Mouse (Mus musculus) C2C12 (cell line): ENCODE measurements at regions not wholly inside any gene's neighbourhood (a gene's known extent, or its start where the extent isn't known, plus 50 kb on each side); places are given as distances from the start of the nearest gene placed in this dataset.

ENCODE experiments used
- H3K27me3 ChIP-seq: one replicate; pipeline ENCODE4 v1.6.1; 2011; ENCODE audit not compliant: control insufficient read depth, insufficient read depth, insufficient read length
- H3K36me3 ChIP-seq: one replicate; pipeline ENCODE4 v1.6.1; 2011; ENCODE audit not compliant: control insufficient read depth, insufficient read depth
- H3K4me3 ChIP-seq: one replicate; pipeline ENCODE4 v1.5.1; 2011; ENCODE audit warnings: mild to moderate bottlenecking, control low read depth; ENCODE audit not compliant: poor library complexity, insufficient read depth, severe bottlenecking
- H3K79me2 ChIP-seq: one replicate; pipeline ENCODE4 v1.6.1; 2011; ENCODE audit not compliant: control insufficient read depth, insufficient read depth
- H3K79me3 ChIP-seq: one replicate; pipeline ENCODE4 v1.6.1; 2011; ENCODE audit warnings: low read depth, control low read depth
- H3ac ChIP-seq: one replicate; pipeline ENCODE3; 2011; ENCODE audit warnings: low read depth; ENCODE audit not compliant: control insufficient read depth, insufficient read length
- CEBPB ChIP-seq: IDR thresholded peaks from one replicate; pipeline ENCODE4 v1.6.1; 2011; ENCODE audit warnings: low read depth, mild to moderate bottlenecking, control low read depth, moderate library complexity
- CTCF ChIP-seq: IDR thresholded peaks from one replicate; pipeline ENCODE4 v1.5.1; 2011; ENCODE audit not compliant: control insufficient read depth, insufficient read depth, insufficient read length
- FOSL1 ChIP-seq: IDR thresholded peaks from one replicate; pipeline ENCODE4 v1.8.0; 2011; ENCODE audit warnings: mild to moderate bottlenecking, low read length; ENCODE audit not compliant: poor library complexity, insufficient read depth, severe bottlenecking
- MAX ChIP-seq: IDR thresholded peaks from one replicate; pipeline ENCODE4 v1.6.1; 2011; ENCODE audit warnings: mild to moderate bottlenecking, control low read depth
- MYOD1 ChIP-seq: IDR thresholded peaks from one replicate; pipeline ENCODE4 v1.6.1; 2011; ENCODE audit warnings: low read depth; ENCODE audit not compliant: control insufficient read depth, insufficient read length
- MYOG ChIP-seq: IDR thresholded peaks from one replicate; pipeline ENCODE4 v1.6.1; 2011; ENCODE audit not compliant: control insufficient read depth, insufficient read length; ENCODE audit errors: extremely low read depth
- USF1 ChIP-seq: IDR thresholded peaks from one replicate; pipeline ENCODE4 v1.6.1; 2011; ENCODE audit warnings: low read depth, mild to moderate bottlenecking, control low read depth, moderate library complexity

- Histone ChIP-seq H3K36me3 (no peaks in the 10 kb centered on the region), H3K79me2 (no peaks in the 10 kb centered on the region), H3K4me3 (no peak overlapping the region), H3K79me3 (no peaks in the 10 kb centered on the region), H3ac (no peak overlapping the region), H3K27me3 (peaks cover 4% of the 10 kb centered on the region)
- TF ChIP-seq MYOD1 (no peak), USF1 (no peak), FOSL1 (no peak), CEBPB (no peak), MYOG (no peak), CTCF (no peak), MAX (no peak)
These were observed 209.1 kb upstream of the Spred2 start for GRCm38 (mm10) chr11:19714888-19715595.

- TF ChIP-seq MYOD1 (no peak), USF1 (no peak), FOSL1 (no peak), MAX (no peak), CEBPB (no peak)
- Histone ChIP-seq H3ac (no peak overlapping the region), H3K4me3 (no peak overlapping the region), H3K79me2 (no peaks in the 10 kb centered on the region), H3K27me3 (peaks cover 4% of the 10 kb centered on the region), H3K79me3 (no peaks in the 10 kb centered on the region), H3K36me3 (no peaks in the 10 kb centered on the region)
These were observed 206.0 kb upstream of the Spred2 start for GRCm38 (mm10) chr11:19718165-19718564.

- Histone ChIP-seq H3K79me2 (no peaks in the 10 kb centered on the region), H3K27me3 (peaks cover 4% of the 10 kb centered on the region), H3ac (no peak overlapping the region), H3K36me3 (no peaks in the 10 kb centered on the region), H3K4me3 (no peak overlapping the region), H3K79me3 (no peaks in the 10 kb centered on the region)
- TF ChIP-seq USF1 (no peak), FOSL1 (no peak), MAX (no peak)
These were observed 195.1 kb upstream of the Spred2 start for GRCm38 (mm10) chr11:19729031-19729430.

DNA sequence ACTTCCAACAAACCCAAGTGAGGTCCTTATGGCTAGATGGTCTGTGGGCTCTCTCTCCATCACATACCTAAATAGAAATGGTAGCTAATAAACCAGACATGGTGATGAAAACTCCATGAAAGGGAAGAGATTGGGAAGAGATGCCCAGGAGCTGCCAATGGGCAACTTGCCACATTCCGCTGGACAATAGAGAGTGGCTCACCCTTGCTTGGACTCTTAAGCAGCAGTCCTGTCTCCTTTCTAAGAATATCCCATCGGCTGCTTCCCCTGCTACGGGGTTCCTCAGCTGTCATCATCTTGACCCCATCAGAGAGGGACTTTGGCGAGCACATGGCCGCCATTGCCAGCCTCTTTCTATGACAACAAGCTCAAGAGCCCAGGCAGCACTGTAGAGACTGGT, 193.4 kb upstream of the Spred2 start:
- no peaks in the 10 kb centered on the region for H3K36me3 ChIP-seq
- H3K79me3 ChIP-seq, result no peaks in the 10 kb centered on the region
- peaks cover 4% of the 10 kb centered on the region for H3K27me3 ChIP-seq
- H3K79me2 ChIP-seq, result no peaks in the 10 kb centered on the region
- H3K4me3 ChIP-seq, result no peak overlapping the region
- TF ChIP-seq MYOG, result no peak
- TF ChIP-seq USF1, result no peak
- no peak for TF ChIP-seq CEBPB
- TF ChIP-seq CTCF, result no peak
- TF ChIP-seq MYOD1, result no peak
- no peak for TF ChIP-seq FOSL1
- TF ChIP-seq MAX, result no peak
- no peak overlapping the region for H3ac ChIP-seq

GRCm38 (mm10) chr11:19736076-19736475, 188.1 kb upstream of the Spred2 start:
- Histone ChIP-seq H3K79me3 (no peaks in the 10 kb centered on the region), H3K4me3 (no peak overlapping the region), H3K79me2 (no peaks in the 10 kb centered on the region), H3K36me3 (no peaks in the 10 kb centered on the region), H3ac (no peak overlapping the region), H3K27me3 (peaks cover 4% of the 10 kb centered on the region)
- TF ChIP-seq MAX, result no peak
- no peak for TF ChIP-seq CEBPB
- TF ChIP-seq FOSL1, result no peak
- TF ChIP-seq CTCF, result no peak
- TF ChIP-seq USF1, result no peak
- TF ChIP-seq MYOD1, result no peak
- TF ChIP-seq MYOG, result no peak

GRCm38 (mm10) chr11:19736926-19737325, 187.2 kb upstream of the Spred2 start:
- Histone ChIP-seq H3ac (no peak overlapping the region), H3K79me2 (no peaks in the 10 kb centered on the region), H3K4me3 (no peak overlapping the region), H3K36me3 (no peaks in the 10 kb centered on the region), H3K27me3 (peaks cover 4% of the 10 kb centered on the region), H3K79me3 (no peaks in the 10 kb centered on the region)
- TF ChIP-seq USF1 (no peak), MYOG (no peak)
